Mouse (Mus musculus): Measurements from ENCODE around the gene Scn10a. TPM values are rescaled to one million over a fixed set of nuclear protein-coding genes. Genes with fewer than 3 reads are reported as not detected.

Scn10a gene
- polyA plus RNA-seq, 1 experiment from 2014 or later, result 0.02 TPM

Other genes starting within 250 kb of the Scn10a start
- 0.03 and 0.05 TPM in 2 replicates for gene Scn5a, start 140.3 kb downstream of the Scn10a start, polyA plus RNA-seq (2015; fragmentation: Nextera tagmentation; extraction: Ambion mirVana)
- gene Scn11a, start 106.1 kb upstream of the Scn10a start, polyA plus RNA-seq (2015; fragmentation: Nextera tagmentation; extraction: Ambion mirVana), result 0.02 TPM in 1 of 2 replicates, not detected in the other
- 21.2 and 21.4 TPM in 2 replicates for gene Wdr48, start 175.6 kb upstream of the Scn10a start, polyA plus RNA-seq (2015; fragmentation: Nextera tagmentation; extraction: Ambion mirVana)
- 9.9 and 11.4 TPM in 2 replicates for gene Gorasp1, start 218.2 kb upstream of the Scn10a start, polyA plus RNA-seq (2015; fragmentation: Nextera tagmentation; extraction: Ambion mirVana)
- gene Ttc21a, start 218.3 kb upstream of the Scn10a start, polyA plus RNA-seq (2015; fragmentation: Nextera tagmentation; extraction: Ambion mirVana), result 0.14 and 0.22 TPM in 2 replicates

Data from liver, embryonic 15.5 days (tissue).